Mouse (Mus musculus) bone marrow macrophage, adult 2 months (primary cell): ENCODE measurements around the gene Ctxn1.

Experiments
- CTCF ChIP-seq: IDR thresholded peaks from 2 replicates; pipeline ENCODE4 v1.5.1; 2012; ENCODE audit warnings: low read depth, mild to moderate bottlenecking, low read length, moderate library complexity
- POLR2A ChIP-seq: IDR thresholded peaks from 2 replicates; pipeline ENCODE4 v1.6.1; 2012; ENCODE audit warnings: mild to moderate bottlenecking, low read depth, low read length, borderline replicate concordance

DNA sequence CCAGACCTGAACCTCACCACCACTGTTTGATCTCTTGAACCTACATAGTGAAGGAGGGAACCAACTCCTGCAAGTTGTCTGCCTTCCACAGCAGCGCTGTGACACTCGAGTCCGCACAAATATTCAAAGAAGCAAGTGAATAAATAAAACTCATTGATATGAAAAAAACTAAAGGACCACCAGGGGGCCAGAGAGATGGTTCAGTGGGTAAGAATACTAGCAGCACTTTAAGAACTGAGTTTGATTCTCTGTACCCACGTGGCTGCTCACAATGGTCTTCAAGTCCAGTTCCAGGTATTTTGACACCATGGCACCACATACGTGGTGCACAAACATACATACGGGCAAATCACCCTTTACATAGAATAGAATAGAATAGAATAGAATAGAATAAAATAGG, 48.0 kb downstream of the Ctxn1 start:
- no peak for TF ChIP-seq CTCF
- TF ChIP-seq POLR2A = no peak
